Mouse (Mus musculus) kidney, embryonic 14.5 days (tissue): ENCODE measurements around the gene Wdr66. TPM values are rescaled to one million over a fixed set of nuclear protein-coding genes. Genes with fewer than 3 reads are reported as not detected.

Experiments used
- ATAC-seq: fragments of 200-750 bp; cut with Nextera tagmentation; 2 replicates; pipeline ENCODE4 v1.8.0; 2017; ENCODE audit warnings: moderate number of reproducible peaks, mild to moderate bottlenecking, moderate TSS enrichment, moderate library complexity; ENCODE audit not compliant: low FRiP score, low TSS enrichment
- H3K27ac ChIP-seq: fragments of 300-500 bp; sonication (generic); 2 replicates; pipeline ENCODE4 v1.5.1; 2014; ENCODE audit warnings: low read depth, mild to moderate bottlenecking, low read length, moderate library complexity, mixed read lengths
- H3K27me3 ChIP-seq: fragments of 300-500 bp; sonication (generic); 2 replicates; pipeline ENCODE4 v1.6.1; 2014; ENCODE audit warnings: mild to moderate bottlenecking, low read length; ENCODE audit not compliant: control insufficient read depth, insufficient read depth
- H3K36me3 ChIP-seq: fragments of 300-500 bp; sonication (generic); 2 replicates; pipeline ENCODE4 v1.6.1; 2014; ENCODE audit warnings: low read length, mixed read lengths; ENCODE audit not compliant: control insufficient read depth, insufficient read depth
- H3K4me1 ChIP-seq: fragments of 300-500 bp; sonication (generic); 2 replicates; pipeline ENCODE4 v1.6.1; 2014; ENCODE audit warnings: low read length, mixed read lengths; ENCODE audit not compliant: control insufficient read depth, insufficient read depth
- H3K4me2 ChIP-seq: fragments of 300-500 bp; sonication (generic); replicated peaks from 2 replicates; pipeline ENCODE4 v1.6.1; 2014; ENCODE audit warnings: low read depth, mild to moderate bottlenecking, low read length
- H3K4me3 ChIP-seq: fragments of 300-500 bp; sonication (generic); 2 replicates; pipeline ENCODE4 v1.5.1; 2014; ENCODE audit warnings: mild to moderate bottlenecking, low read length
- H3K9ac ChIP-seq: fragments of 300-500 bp; sonication (generic); 2 replicates; pipeline ENCODE4 v1.6.1; 2014; ENCODE audit warnings: low read depth, mild to moderate bottlenecking, low read length, moderate library complexity
- H3K9me3 ChIP-seq: fragments of 300-500 bp; sonication (generic); 2 replicates; pipeline ENCODE4 v1.6.1; 2016; ENCODE audit warnings: low read length; ENCODE audit not compliant: control insufficient read depth
- WGBS: fragments of 180-500 bp; shearing (Covaris S2); extraction: QIAGEN DNeasy Blood & Tissue Kit; methylation state at CpG from one replicate; pipeline ENCODE4 v1.1.7; 2014; 5-methylcytosine and 5-hydroxymethylcytosine counted together
- polyA plus RNA-seq: library from polyadenylated mRNA; unstranded; fragments of >200 nt; fragmentation: Nextera tagmentation; extraction: Ambion mirVana; gene quantifications from 2 replicates; pipeline ENCODE4 v1.2.1, GENCODE M21; 2014

The Wdr66 gene
- polyA plus RNA-seq, 1 experiment from 2014 or later = 2.7 TPM

GRCm38 (mm10) chr5:123281336-123282136, 29.6 kb downstream of the Wdr66 start:
- ATAC-seq = no peak
- Histone ChIP-seq H3K4me3 (no peak overlapping the region), H3K27me3 (no peaks in the 10 kb centered on the region), H3K27ac (no peak overlapping the region), H3K9ac (no peak overlapping the region), H3K36me3 (no peaks in the 10 kb centered on the region), H3K4me2 (no peak overlapping the region), H3K9me3 (no peaks in the 10 kb centered on the region), H3K4me1 (no peaks in the 10 kb centered on the region)
- WGBS = 78% methylated on average over 9 of the region's 9 CpGs

GRCm38 (mm10) chr5:123285174-123285573, 33.3 kb downstream of the Wdr66 start:
- Histone ChIP-seq H3K4me2 (no peak overlapping the region), H3K4me1 (no peaks in the 10 kb centered on the region), H3K36me3 (no peaks in the 10 kb centered on the region), H3K9me3 (peaks cover 4% of the 10 kb centered on the region; the same call in 1 of the 2 replicates), H3K4me3 (no peak overlapping the region), H3K27me3 (no peaks in the 10 kb centered on the region), H3K27ac (no peak overlapping the region), H3K9ac (no peak overlapping the region)
- 44% methylated on average over 8 of the region's 8 CpGs for WGBS
- ATAC-seq = no peak

- Histone ChIP-seq H3K4me3 (no peak overlapping the region), H3K4me1 (no peaks in the 10 kb centered on the region), H3K27me3 (no peaks in the 10 kb centered on the region), H3K9me3 (peaks cover 4% of the 10 kb centered on the region; the same call in 1 of the 2 replicates), H3K36me3 (no peaks in the 10 kb centered on the region), H3K27ac (no peak overlapping the region), H3K4me2 (no peak overlapping the region), H3K9ac (no peak overlapping the region)
- no peak for ATAC-seq
- 84% methylated on average over 5 of the region's 5 CpGs for WGBS
These were observed 36.2 kb downstream of the Wdr66 start for GRCm38 (mm10) chr5:123288079-123288478.

- H3K27ac ChIP-seq = no peak overlapping the region
- no peak overlapping the region for H3K9ac ChIP-seq
- H3K36me3 ChIP-seq = no peaks in the 10 kb centered on the region
- H3K4me2 ChIP-seq = no peak overlapping the region
- ATAC-seq = no peak
- H3K4me3 ChIP-seq = no peak overlapping the region
- H3K27me3 ChIP-seq = no peaks in the 10 kb centered on the region
- no peaks in the 10 kb centered on the region for H3K9me3 ChIP-seq
- 77% methylated on average over 9 of the region's 9 CpGs for WGBS
- H3K4me1 ChIP-seq = peaks cover under 1% of the 10 kb centered on the region; the same call in 1 of the 2 replicates
These were observed 42.8 kb downstream of the Wdr66 start for GRCm38 (mm10) chr5:123294653-123295052.

- Histone ChIP-seq H3K27ac (no peak overlapping the region), H3K4me2 (no peak overlapping the region), H3K9me3 (no peaks in the 10 kb centered on the region), H3K9ac (no peak overlapping the region), H3K4me1 (peaks cover 10% of the 10 kb centered on the region), H3K36me3 (no peaks in the 10 kb centered on the region), H3K4me3 (no peak overlapping the region), H3K27me3 (no peaks in the 10 kb centered on the region)
- 71% methylated on average over 12 of the region's 12 CpGs for WGBS
- no peak for ATAC-seq
These were observed 44.4 kb downstream of the Wdr66 start for GRCm38 (mm10) chr5:123296224-123296806.

- Histone ChIP-seq H3K27ac (no peak overlapping the region), H3K4me2 (no peak overlapping the region), H3K4me3 (no peak overlapping the region), H3K9ac (no peak overlapping the region), H3K9me3 (no peaks in the 10 kb centered on the region), H3K4me1 (peaks cover 12% of the 10 kb centered on the region), H3K36me3 (no peaks in the 10 kb centered on the region), H3K27me3 (no peaks in the 10 kb centered on the region)
- 62% methylated on average over 23 of the region's 23 CpGs for WGBS
- no peak for ATAC-seq
These were observed 45.3 kb downstream of the Wdr66 start for GRCm38 (mm10) chr5:123296972-123297754.

GRCm38 (mm10) chr5:123297830-123298229, 45.9 kb downstream of the Wdr66 start:
- ATAC-seq = no peak
- no peak overlapping the region for H3K9ac ChIP-seq
- whole genome bisulfite sequencing = 74% methylated on average over 7 of the region's 7 CpGs
- H3K4me1 ChIP-seq = peaks cover 17% of the 10 kb centered on the region
- H3K27ac ChIP-seq = no peak overlapping the region
- H3K36me3 ChIP-seq = no peaks in the 10 kb centered on the region
- no peaks in the 10 kb centered on the region for H3K27me3 ChIP-seq
- no peak overlapping the region for H3K4me3 ChIP-seq
- H3K4me2 ChIP-seq = no peak overlapping the region
- H3K9me3 ChIP-seq = no peaks in the 10 kb centered on the region

GRCm38 (mm10) chr5:123298526-123298925, 46.6 kb downstream of the Wdr66 start:
- no peak overlapping the region for H3K4me3 ChIP-seq
- WGBS = 93% methylated on average over 6 of the region's 6 CpGs
- ATAC-seq = no peak
- H3K27ac ChIP-seq = no peak overlapping the region
- no peaks in the 10 kb centered on the region for H3K27me3 ChIP-seq
- no peak overlapping the region for H3K4me2 ChIP-seq
- H3K9me3 ChIP-seq = no peaks in the 10 kb centered on the region
- H3K9ac ChIP-seq = no peak overlapping the region; the same call in 1 of the 2 replicates
- no peaks in the 10 kb centered on the region for H3K36me3 ChIP-seq
- peaks cover 17% of the 10 kb centered on the region for H3K4me1 ChIP-seq
